Mouse (Mus musculus): ENCODE measurements at regions not wholly inside any gene's neighbourhood (a gene's known extent, or its start where the extent isn't known, plus 50 kb on each side); places are given as distances from the start of the nearest gene placed in this dataset.

DNA sequence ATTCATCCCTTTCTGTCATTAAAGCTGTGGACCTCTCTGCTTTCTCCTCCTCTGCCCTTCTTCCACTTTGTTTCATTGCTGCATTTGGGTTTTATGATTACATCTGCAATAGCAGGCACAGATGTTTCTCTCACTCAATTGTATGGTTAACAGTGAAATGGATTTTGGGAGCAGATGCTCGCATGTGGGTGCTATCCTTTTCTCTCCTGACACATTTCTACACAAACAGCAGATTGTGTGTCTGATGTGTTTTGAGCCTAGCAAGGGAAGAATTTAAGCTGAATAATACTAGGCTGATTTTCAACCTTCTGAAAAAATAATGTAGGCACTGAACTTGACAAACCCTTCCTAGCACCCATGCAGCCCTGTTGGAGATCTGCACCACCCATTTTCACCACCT is 56.9 kb upstream of the Ldoc1 start:
- Histone ChIP-seq H3K36me3 (ENCODE audit: control insufficient read depth, insufficient read depth, low read length, poor library complexity, severe bottlenecking) (no peaks in the 10 kb centered on the region), H3K27me3 (ENCODE audit: control insufficient read depth, insufficient read depth, low read length, poor library complexity, severe bottlenecking) (no peaks in the 10 kb centered on the region)
- DNase-seq (ENCODE audit: low read depth, low spot score): no peak

DNA sequence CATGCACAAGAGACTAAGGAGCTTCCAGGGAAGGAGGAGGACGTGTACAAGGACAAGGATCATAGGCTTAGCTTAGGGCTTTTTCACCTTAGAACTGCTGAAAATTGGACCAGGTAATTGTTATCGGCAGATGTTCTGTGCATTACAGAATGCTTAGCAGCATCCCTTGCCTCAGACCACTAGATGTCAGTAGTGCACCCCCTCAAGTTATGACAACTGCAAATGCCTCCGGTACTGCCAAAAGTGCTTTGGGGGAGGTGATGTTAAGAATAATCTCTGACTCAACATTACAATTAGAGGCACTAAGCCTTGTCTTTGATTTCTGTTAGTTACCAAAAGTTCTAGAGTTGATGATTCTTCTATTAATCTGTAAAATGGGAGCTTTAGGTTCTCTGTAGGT is 56.2 kb upstream of the Ldoc1 start:
- Histone ChIP-seq H3K36me3 (ENCODE audit: control insufficient read depth, insufficient read depth, low read length, poor library complexity, severe bottlenecking) (no peaks in the 10 kb centered on the region), H3K27me3 (ENCODE audit: control insufficient read depth, insufficient read depth, low read length, poor library complexity, severe bottlenecking) (no peaks in the 10 kb centered on the region)
- DNase-seq (ENCODE audit: low read depth, low spot score): peak; percentile 46
